Mouse (Mus musculus) embryonic facial prominence, embryonic 13.5 days (tissue): ENCODE measurements around the gene Etv3. TPM values are rescaled to one million over a fixed set of nuclear protein-coding genes. Genes with fewer than 3 reads are reported as not detected.

ENCODE experiments used
- ATAC-seq: fragments of 200-750 bp; cut with Nextera tagmentation; 2 replicates; pipeline ENCODE4 v1.8.0; 2017; ENCODE audit warnings: low read depth; ENCODE audit not compliant: insufficient number of reproducible peaks, insufficient read depth, low FRiP score, low TSS enrichment
- H3K27ac ChIP-seq: fragments of 300-500 bp; sonication (generic); 2 replicates; pipeline ENCODE4 v1.5.1; 2015; ENCODE audit warnings: moderate library complexity, mild to moderate bottlenecking, inconsistent platforms
- H3K27me3 ChIP-seq: fragments of 300-500 bp; sonication (generic); 2 replicates; pipeline ENCODE4 v1.6.1; 2015; ENCODE audit warnings: mild to moderate bottlenecking, inconsistent platforms
- H3K36me3 ChIP-seq: fragments of 300-500 bp; sonication (generic); 2 replicates; pipeline ENCODE4 v1.6.1; 2015; ENCODE audit warnings: mild to moderate bottlenecking, inconsistent platforms
- H3K4me1 ChIP-seq: fragments of 300-500 bp; sonication (generic); 2 replicates; pipeline ENCODE4 v1.6.1; 2015; ENCODE audit warnings: inconsistent platforms
- H3K4me2 ChIP-seq: fragments of 300-500 bp; sonication (generic); 2 replicates; pipeline ENCODE4 v1.6.1; 2015; ENCODE audit warnings: moderate library complexity, mild to moderate bottlenecking, inconsistent platforms
- H3K4me3 ChIP-seq: fragments of 300-500 bp; sonication (generic); 2 replicates; pipeline ENCODE4 v1.5.1; 2015; ENCODE audit warnings: mild to moderate bottlenecking, inconsistent platforms
- H3K9ac ChIP-seq: fragments of 300-500 bp; sonication (generic); 2 replicates; pipeline ENCODE4 v1.6.1; 2015; ENCODE audit warnings: mild to moderate bottlenecking, inconsistent platforms
- H3K9me3 ChIP-seq: fragments of 300-500 bp; sonication (generic); 2 replicates; pipeline ENCODE4 v1.6.1; 2016; ENCODE audit warnings: inconsistent platforms
- WGBS: fragments of 180-500 bp; shearing (Covaris S2); methylation state at CpG from one replicate; pipeline ENCODE4 v1.1.7; 2015; ENCODE audit warnings: mixed read lengths; 5-methylcytosine and 5-hydroxymethylcytosine counted together
- polyA plus RNA-seq: library from polyadenylated mRNA; unstranded; fragments of >200 nt; fragmentation: Nextera tagmentation; extraction: Ambion mirVana; gene quantifications from 2 replicates; pipeline ENCODE4 v1.2.1, GENCODE M21; 2015

Gene Etv3
- polyA plus RNA-seq, 1 experiment from 2014 or later: 19.8 TPM

- H3K9me3 ChIP-seq: no peaks in the 10 kb centered on the region
- no peak for ATAC-seq
- no peaks in the 10 kb centered on the region for H3K36me3 ChIP-seq
- 51% methylated on average over 1 of the region's 1 CpGs for WGBS
- H3K27ac ChIP-seq: no peak overlapping the region
- no peak overlapping the region for H3K4me2 ChIP-seq
- H3K4me1 ChIP-seq: peaks cover 12% of the 10 kb centered on the region
- no peak overlapping the region for H3K4me3 ChIP-seq
- no peaks in the 10 kb centered on the region for H3K27me3 ChIP-seq
- no peak overlapping the region for H3K9ac ChIP-seq
Observed at GRCm38 (mm10) chr3:87521833-87522232, 3.4 kb upstream of the Etv3 start.

DNA sequence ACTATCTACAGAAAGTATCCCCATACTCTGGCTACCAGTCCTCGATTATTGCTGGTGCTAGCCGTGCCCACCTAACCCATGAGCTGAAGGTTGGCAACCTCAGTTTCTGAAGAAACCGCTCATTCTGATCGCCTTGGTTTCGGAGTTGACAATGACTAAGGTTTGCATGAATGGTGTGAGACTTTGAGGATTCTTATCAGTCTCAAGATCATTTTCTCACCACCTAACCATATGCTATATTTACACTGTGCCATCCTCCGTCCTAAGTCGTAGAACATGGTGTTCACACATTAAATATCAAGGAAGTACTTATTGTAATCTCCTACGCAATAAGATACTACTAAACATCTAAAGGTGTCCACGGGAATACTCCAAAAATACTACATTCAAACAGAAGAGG, 1.5 kb upstream of the Etv3 start:
- H3K4me2 ChIP-seq: no peak overlapping the region
- ATAC-seq: no peak
- H3K4me3 ChIP-seq: no peak overlapping the region
- peaks cover 18% of the 10 kb centered on the region for H3K4me1 ChIP-seq
- H3K27me3 ChIP-seq: no peaks in the 10 kb centered on the region
- peaks cover 17% of the 10 kb centered on the region for H3K36me3 ChIP-seq
- H3K9me3 ChIP-seq: no peaks in the 10 kb centered on the region
- WGBS: 93% methylated on average over 9 of the region's 9 CpGs
- no peak overlapping the region for H3K9ac ChIP-seq
- no peak overlapping the region for H3K27ac ChIP-seq

GRCm38 (mm10) chr3:87525837-87526570, 797 bp downstream of the Etv3 start:
- Histone ChIP-seq H3K4me2 (peak overlapping the region; percentile 90), H3K9ac (peak overlapping the region; percentile 99), H3K36me3 (peaks cover 40% of the 10 kb centered on the region), H3K4me1 (peaks cover 18% of the 10 kb centered on the region), H3K27me3 (no peaks in the 10 kb centered on the region), H3K27ac (peak overlapping the region; percentile 85), H3K4me3 (peak overlapping the region; percentile 98), H3K9me3 (no peaks in the 10 kb centered on the region)
- no peak for ATAC-seq
- WGBS: 8% methylated on average over 27 of the region's 27 CpGs

- Histone ChIP-seq H3K4me1 (peaks cover 18% of the 10 kb centered on the region), H3K36me3 (peaks cover 49% of the 10 kb centered on the region), H3K4me3 (peak overlapping the region; percentile 98; the same call in 1 of the 2 replicates), H3K27me3 (no peaks in the 10 kb centered on the region), H3K9ac (no peak overlapping the region), H3K27ac (no peak overlapping the region), H3K9me3 (no peaks in the 10 kb centered on the region), H3K4me2 (peak overlapping the region; percentile 90)
- WGBS: 79% methylated on average over 12 of the region's 12 CpGs
- no peak for ATAC-seq
Observed at GRCm38 (mm10) chr3:87527139-87527538, 1.9 kb downstream of the Etv3 start.

DNA sequence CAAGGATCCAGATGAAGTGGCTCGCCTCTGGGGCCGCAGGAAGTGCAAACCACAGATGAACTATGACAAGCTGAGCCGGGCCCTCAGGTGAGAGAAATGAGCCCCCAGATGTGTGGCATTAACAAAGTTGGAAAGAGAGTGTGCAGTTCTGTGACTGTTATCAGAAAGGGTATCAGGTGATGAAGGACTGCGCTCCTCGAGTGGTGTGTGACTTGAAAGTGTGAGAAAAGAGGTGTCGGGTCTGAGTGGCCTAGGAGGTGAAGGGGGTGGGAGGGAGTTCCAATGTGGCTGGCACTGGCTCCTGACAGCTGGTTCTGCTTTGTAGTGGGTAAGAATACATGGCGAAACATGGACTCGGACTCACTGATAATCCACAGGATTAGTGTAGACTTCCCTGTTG, 2.8 kb downstream of the Etv3 start:
- no peak for ATAC-seq
- no peak overlapping the region for H3K4me2 ChIP-seq
- no peak overlapping the region for H3K27ac ChIP-seq
- peaks cover 18% of the 10 kb centered on the region for H3K4me1 ChIP-seq
- H3K27me3 ChIP-seq: no peaks in the 10 kb centered on the region
- peaks cover 56% of the 10 kb centered on the region for H3K36me3 ChIP-seq
- H3K9me3 ChIP-seq: no peaks in the 10 kb centered on the region
- WGBS: 78% methylated on average over 8 of the region's 8 CpGs
- no peak overlapping the region for H3K9ac ChIP-seq
- no peak overlapping the region for H3K4me3 ChIP-seq

GRCm38 (mm10) chr3:87528841-87529240, 3.6 kb downstream of the Etv3 start:
- no peak overlapping the region for H3K9ac ChIP-seq
- no peaks in the 10 kb centered on the region for H3K9me3 ChIP-seq
- peaks cover 18% of the 10 kb centered on the region for H3K4me1 ChIP-seq
- H3K4me2 ChIP-seq: no peak overlapping the region
- H3K36me3 ChIP-seq: peaks cover 63% of the 10 kb centered on the region
- H3K4me3 ChIP-seq: no peak overlapping the region
- no peaks in the 10 kb centered on the region for H3K27me3 ChIP-seq
- H3K27ac ChIP-seq: no peak overlapping the region
- no peak for ATAC-seq
- 88% methylated on average over 8 of the region's 8 CpGs for WGBS

- Histone ChIP-seq H3K4me1 (peaks cover 18% of the 10 kb centered on the region), H3K4me2 (no peak overlapping the region), H3K36me3 (peaks cover 70% of the 10 kb centered on the region), H3K9me3 (no peaks in the 10 kb centered on the region), H3K9ac (no peak overlapping the region), H3K27me3 (no peaks in the 10 kb centered on the region), H3K4me3 (no peak overlapping the region), H3K27ac (peak overlapping the region; percentile 60; the same call in 1 of the 2 replicates)
- ATAC-seq: no peak
- 80% methylated on average over 11 of the region's 11 CpGs for WGBS
Observed at GRCm38 (mm10) chr3:87529568-87529967, 4.4 kb downstream of the Etv3 start.

GRCm38 (mm10) chr3:87530234-87530633, 5.0 kb downstream of the Etv3 start:
- Histone ChIP-seq H3K9ac (no peak overlapping the region), H3K9me3 (no peaks in the 10 kb centered on the region), H3K27ac (0 out of 2 replicates have a peak overlapping the region, but pooled peaks have one; percentile 60), H3K36me3 (peaks cover 77% of the 10 kb centered on the region), H3K4me3 (no peak overlapping the region), H3K4me2 (no peak overlapping the region), H3K27me3 (no peaks in the 10 kb centered on the region), H3K4me1 (peaks cover 14% of the 10 kb centered on the region)
- ATAC-seq: no peak
- 73% methylated on average over 3 of the region's 3 CpGs for WGBS

GRCm38 (mm10) chr3:87533667-87534378, 8.6 kb downstream of the Etv3 start:
- ATAC-seq: no peak
- Histone ChIP-seq H3K27ac (peak overlapping the region; percentile 33; the same call in 1 of the 2 replicates), H3K36me3 (peaks cover 94% of the 10 kb centered on the region), H3K4me1 (0 out of 2 replicates have a peak, but pooled peaks cover under 1% of the 10 kb centered on the region), H3K4me2 (no peak overlapping the region), H3K27me3 (no peaks in the 10 kb centered on the region), H3K9ac (no peak overlapping the region), H3K4me3 (no peak overlapping the region), H3K9me3 (no peaks in the 10 kb centered on the region)
- 85% methylated on average over 7 of the region's 7 CpGs for WGBS

DNA sequence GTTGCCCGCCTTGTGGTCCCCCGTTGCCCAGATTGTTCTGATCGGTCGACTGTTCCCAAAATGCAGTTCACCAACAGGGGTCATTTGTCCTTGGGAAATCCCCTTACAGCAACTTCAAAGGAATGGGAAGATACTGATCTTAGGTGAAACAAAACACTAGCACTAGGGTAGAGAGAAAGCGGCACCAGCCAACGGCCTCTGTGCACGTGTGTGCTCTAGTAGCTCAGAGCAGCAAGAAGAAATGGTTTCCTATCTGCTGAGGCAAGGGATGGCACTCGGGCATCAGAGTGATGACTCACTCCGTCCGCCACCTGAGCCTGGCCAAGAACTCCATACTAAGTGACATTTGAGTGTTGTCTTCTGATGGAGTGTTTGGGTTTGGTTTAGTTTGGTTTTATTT, 12.8 kb downstream of the Etv3 start:
- Histone ChIP-seq H3K4me2 (no peak overlapping the region), H3K4me3 (no peak overlapping the region), H3K9ac (no peak overlapping the region), H3K27ac (no peak overlapping the region), H3K36me3 (peaks cover 65% of the 10 kb centered on the region), H3K4me1 (0 out of 2 replicates have a peak, but pooled peaks cover 3% of the 10 kb centered on the region), H3K27me3 (no peaks in the 10 kb centered on the region), H3K9me3 (no peaks in the 10 kb centered on the region)
- WGBS: 87% methylated on average over 10 of the region's 10 CpGs
- no peak for ATAC-seq

- WGBS: 66% methylated on average over 11 of the region's 11 CpGs
- ATAC-seq: no peak
- Histone ChIP-seq H3K27me3 (no peaks in the 10 kb centered on the region), H3K36me3 (peaks cover 47% of the 10 kb centered on the region), H3K9ac (no peak overlapping the region), H3K27ac (no peak overlapping the region), H3K4me1 (0 out of 2 replicates have a peak, but pooled peaks cover 3% of the 10 kb centered on the region), H3K4me2 (no peak overlapping the region), H3K4me3 (no peak overlapping the region), H3K9me3 (no peaks in the 10 kb centered on the region)
Observed at GRCm38 (mm10) chr3:87540028-87540675, 14.9 kb downstream of the Etv3 start.
